Mouse (Mus musculus): ENCODE measurements around the gene Ccdc57. TPM values are rescaled to one million over a fixed set of nuclear protein-coding genes. Genes with fewer than 3 reads are reported as not detected.
"Not testable (repeated sequence)": the region's sequence is repeated elsewhere in the genome, so short reads cannot be mapped to it uniquely, and the experiment has no call there.

Ccdc57 gene
- polyA plus RNA-seq, 1 experiment: 34.6 TPM

DNA sequence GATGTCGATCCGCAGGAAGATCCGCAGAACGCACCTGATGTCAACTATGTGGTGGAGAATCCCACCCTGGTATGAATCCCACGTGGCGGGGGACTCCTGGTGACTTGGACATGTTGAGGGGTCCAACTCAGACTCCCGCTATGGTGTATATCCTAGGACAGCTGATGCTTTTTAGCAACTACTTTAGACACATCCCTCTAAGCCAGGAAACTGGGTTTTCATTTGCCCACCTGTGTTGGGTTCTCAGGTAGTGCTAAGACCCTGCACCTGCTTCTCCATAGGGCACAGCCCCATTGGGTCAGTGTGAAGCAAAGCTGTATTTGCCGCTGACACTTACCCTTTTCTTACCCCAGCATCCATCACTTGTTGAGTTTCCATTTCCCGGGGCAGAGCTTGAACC lies 147.5 kb downstream of the Ccdc57 start:
- Histone ChIP-seq H3K36me3 (ENCODE audit: control insufficient read depth, insufficient read depth, low read length) (peaks cover 7% of the 10 kb centered on the region), H3K4me3 (ENCODE audit: control insufficient read depth, low read depth, low read length) (peak overlapping the region; percentile 99), H3K4me1 (ENCODE audit: control insufficient read depth, insufficient read depth, low read length) (peaks cover 14% of the 10 kb centered on the region), H3K27ac (ENCODE audit: control insufficient read depth, insufficient read depth, low read depth, low read length) (peak overlapping the region; percentile 97), H3K27me3 (ENCODE audit: control insufficient read depth, insufficient read depth, low read length) (no peaks in the 10 kb centered on the region)
- TF ChIP-seq POLR2A (IDR thresholded peaks at IDR 0.05; ENCODE audit: control insufficient read depth, low read depth, low read length) (no peak), CTCF (IDR thresholded peaks at IDR 0.05; ENCODE audit: control insufficient read depth, insufficient read depth, insufficient replicate concordance, low read depth, low read length) (no peak)

DNA sequence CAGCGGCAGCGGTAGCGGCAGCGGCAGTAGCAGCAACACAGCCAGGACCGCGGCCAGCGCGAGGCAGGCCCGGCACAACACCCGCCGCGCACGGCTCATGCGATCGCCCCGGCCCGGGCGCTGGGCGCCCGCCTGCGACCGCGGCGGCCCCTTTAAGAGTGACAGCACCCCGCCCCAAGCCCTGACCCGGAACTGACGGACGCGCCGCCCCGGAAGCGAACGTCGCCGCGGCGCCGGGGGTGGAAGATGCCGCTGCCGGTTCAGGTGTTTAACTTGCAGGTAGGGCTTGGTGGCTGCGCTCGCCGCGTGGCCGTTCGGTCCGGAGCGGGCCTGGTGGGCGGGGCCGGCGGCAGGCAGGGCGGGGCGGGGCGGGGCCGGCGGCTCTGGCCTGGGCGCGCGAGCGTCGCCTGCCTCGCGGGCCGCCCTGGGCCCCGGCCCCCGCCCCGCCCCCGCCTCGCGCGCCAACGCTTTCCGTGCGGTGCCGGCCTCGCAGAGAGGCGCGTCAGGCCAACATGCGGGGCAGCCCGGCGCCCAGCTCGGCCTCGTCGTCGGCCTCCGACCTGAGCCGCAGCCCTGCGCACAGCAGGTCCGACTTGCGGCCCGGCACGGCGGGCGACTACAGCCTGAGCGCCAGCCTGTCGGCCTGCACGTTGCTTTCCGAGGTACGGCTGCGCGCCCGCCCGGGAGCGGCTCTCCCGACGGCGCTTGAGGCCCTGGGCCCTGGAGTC lies 148.4 kb downstream of the Ccdc57 start, which contains the start of the genes Rfng and Gps1:
Gene Rfng, minus strand, starts transcription at position 144 of the 728 bp plus-strand sequence.
Gene Gps1, plus strand, starts transcription at position 209 of the 728 bp plus-strand sequence.
- Histone ChIP-seq H3K27me3 (ENCODE audit: control insufficient read depth, insufficient read depth, low read length) (no peaks in the 10 kb centered on the region), H3K4me1 (ENCODE audit: control insufficient read depth, insufficient read depth, low read length) (peaks cover 14% of the 10 kb centered on the region), H3K4me3 (ENCODE audit: control insufficient read depth, low read depth, low read length) (peak within 1 kb of the TSS; percentile 99), H3K36me3 (ENCODE audit: control insufficient read depth, insufficient read depth, low read length) (peaks cover 6% of the 10 kb centered on the region), H3K27ac (ENCODE audit: control insufficient read depth, insufficient read depth, low read depth, low read length) (peak within 1 kb of the TSS; percentile 97)
- TF ChIP-seq POLR2A (IDR thresholded peaks at IDR 0.05; ENCODE audit: control insufficient read depth, low read depth, low read length) (peak; percentile 32; the same call in 1 of the 2 replicates), CTCF (IDR thresholded peaks at IDR 0.05; ENCODE audit: control insufficient read depth, insufficient read depth, insufficient replicate concordance, low read depth, low read length) (no peak)

DNA sequence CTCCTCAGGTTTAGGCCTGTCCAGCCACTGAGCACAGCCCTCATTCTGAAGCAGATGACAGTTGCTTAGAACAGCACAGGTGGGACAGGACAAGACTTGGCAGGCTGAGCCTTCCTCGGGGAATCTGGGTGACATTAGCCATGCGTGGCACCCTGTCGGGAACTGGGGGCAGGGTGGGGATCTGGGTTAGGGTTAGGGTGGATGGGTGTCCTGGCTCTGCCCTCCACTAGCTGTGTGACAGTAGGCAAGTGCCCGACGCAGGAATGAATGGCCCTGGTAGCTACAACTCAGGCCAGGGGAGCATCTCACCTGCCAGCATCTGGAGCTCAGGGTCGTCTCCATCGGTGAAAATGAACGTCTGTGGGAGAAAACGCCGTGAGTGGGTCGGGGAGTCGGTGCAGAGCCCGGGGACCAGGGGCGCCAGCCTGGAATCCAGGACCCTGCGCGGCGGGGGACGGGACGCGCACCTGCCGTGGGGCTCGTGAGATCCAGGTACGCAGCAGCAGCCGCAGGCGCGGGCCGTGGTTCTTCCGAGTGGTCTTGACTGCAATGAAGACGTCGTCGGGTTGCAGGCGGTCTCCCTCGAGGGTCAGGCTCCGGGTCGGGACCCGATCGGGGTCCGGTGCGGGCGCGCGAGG lies 149.1 kb downstream of the Ccdc57 start:
- peak overlapping the region; percentile 86 for H3K4me3 ChIP-seq (ENCODE audit: control insufficient read depth, low read depth, low read length)
- TF ChIP-seq POLR2A (IDR thresholded peaks at IDR 0.05; ENCODE audit: control insufficient read depth, low read depth, low read length) (no peak), CTCF (IDR thresholded peaks at IDR 0.05; ENCODE audit: control insufficient read depth, insufficient read depth, insufficient replicate concordance, low read depth, low read length) (no peak)
- peaks cover 14% of the 10 kb centered on the region for H3K4me1 ChIP-seq (ENCODE audit: control insufficient read depth, insufficient read depth, low read length)
- no peak overlapping the region for H3K27ac ChIP-seq (ENCODE audit: control insufficient read depth, insufficient read depth, low read depth, low read length)
- peaks cover 6% of the 10 kb centered on the region for H3K36me3 ChIP-seq (ENCODE audit: control insufficient read depth, insufficient read depth, low read length)
- no peaks in the 10 kb centered on the region for H3K27me3 ChIP-seq (ENCODE audit: control insufficient read depth, insufficient read depth, low read length)

DNA sequence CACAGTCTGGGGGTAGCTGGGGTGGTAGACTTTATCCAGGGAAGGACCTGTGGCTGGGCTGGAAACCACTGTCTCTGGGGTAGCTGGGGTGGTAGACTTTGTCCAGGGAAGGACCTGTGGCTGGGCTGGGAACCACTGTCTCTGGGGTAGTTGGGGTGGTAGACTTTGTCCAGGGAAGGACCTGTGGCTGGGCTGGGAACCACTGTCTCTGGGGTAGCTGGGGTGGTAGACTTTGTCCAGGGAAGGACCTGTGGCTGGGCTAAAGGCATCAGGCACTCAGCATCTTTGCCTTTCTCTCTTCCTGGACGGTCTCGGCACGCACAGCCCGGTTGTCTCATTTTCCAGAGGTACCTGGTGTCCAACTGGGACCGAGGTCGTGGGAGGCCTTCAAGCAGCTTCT lies 151.3 kb downstream of the Ccdc57 start:
- not testable (repeated sequence) for H3K27me3 ChIP-seq (ENCODE audit: control insufficient read depth, insufficient read depth, low read length); H3K36me3 ChIP-seq (ENCODE audit: control insufficient read depth, insufficient read depth, low read length); H3K4me3 ChIP-seq (ENCODE audit: control insufficient read depth, low read depth, low read length); H3K27ac ChIP-seq (ENCODE audit: control insufficient read depth, insufficient read depth, low read depth, low read length)
- peaks cover 14% of the 10 kb centered on the region for H3K4me1 ChIP-seq (ENCODE audit: control insufficient read depth, insufficient read depth, low read length)

DNA sequence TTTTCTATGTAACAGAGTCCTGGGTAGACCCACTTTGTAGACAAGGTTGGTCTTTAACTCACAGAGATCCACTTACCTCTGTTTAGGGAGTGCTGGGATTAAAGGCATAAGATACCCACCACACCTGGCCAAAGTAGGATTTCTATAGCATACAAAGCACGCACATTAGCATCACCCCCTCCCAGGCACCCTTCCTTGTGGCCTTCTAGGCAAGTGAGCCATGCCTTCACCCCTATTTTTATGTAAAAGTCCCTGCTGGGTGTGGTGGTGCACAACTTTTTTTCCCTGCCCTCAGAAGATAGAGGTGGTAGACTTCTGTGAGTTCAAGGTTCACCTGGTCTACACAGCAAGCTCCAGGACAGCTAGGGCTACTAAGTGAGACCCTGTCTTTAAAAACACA lies 152.8 kb downstream of the Ccdc57 start:
- H3K4me1 ChIP-seq (ENCODE audit: control insufficient read depth, insufficient read depth, low read length): peaks cover 15% of the 10 kb centered on the region
- H3K4me3 ChIP-seq (ENCODE audit: control insufficient read depth, low read depth, low read length): no peak overlapping the region
- TF ChIP-seq POLR2A (IDR thresholded peaks at IDR 0.05; ENCODE audit: control insufficient read depth, low read depth, low read length): no peak
- TF ChIP-seq CTCF (IDR thresholded peaks at IDR 0.05; ENCODE audit: control insufficient read depth, insufficient read depth, insufficient replicate concordance, low read depth, low read length): no peak

DNA sequence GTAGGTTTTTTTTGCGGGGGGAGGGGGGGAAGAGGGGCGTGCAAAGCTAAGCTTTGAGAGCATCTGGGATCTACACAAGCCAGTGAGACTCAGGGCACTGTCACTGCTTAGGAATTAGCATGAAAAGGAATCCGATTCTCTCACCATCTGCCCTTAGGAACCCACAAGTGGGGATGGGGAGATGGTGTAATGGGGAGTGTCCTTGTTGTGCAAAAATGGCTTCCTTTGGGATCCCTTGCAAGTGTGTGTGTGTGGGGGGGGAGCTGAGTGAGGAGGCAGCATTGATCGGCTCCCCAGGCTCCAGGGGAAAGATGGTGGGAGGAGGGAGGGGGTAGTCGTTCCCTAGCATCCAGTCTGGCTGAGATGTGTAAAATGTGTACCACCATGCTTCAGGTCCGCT lies 155.5 kb downstream of the Ccdc57 start:
- H3K36me3 ChIP-seq (ENCODE audit: control insufficient read depth, insufficient read depth, low read length): no peaks in the 10 kb centered on the region
- TF ChIP-seq POLR2A (IDR thresholded peaks at IDR 0.05; ENCODE audit: control insufficient read depth, low read depth, low read length) (no peak), CTCF (IDR thresholded peaks at IDR 0.05; ENCODE audit: control insufficient read depth, insufficient read depth, insufficient replicate concordance, low read depth, low read length) (no peak)
- no peak overlapping the region for H3K4me3 ChIP-seq (ENCODE audit: control insufficient read depth, low read depth, low read length)
- H3K4me1 ChIP-seq (ENCODE audit: control insufficient read depth, insufficient read depth, low read length): peaks cover 8% of the 10 kb centered on the region
- no peak overlapping the region for H3K27ac ChIP-seq (ENCODE audit: control insufficient read depth, insufficient read depth, low read depth, low read length)
- H3K27me3 ChIP-seq (ENCODE audit: control insufficient read depth, insufficient read depth, low read length): no peaks in the 10 kb centered on the region

More for the DNA sequence above, 152.8 kb downstream of the Ccdc57 start:
- no peaks in the 10 kb centered on the region for H3K27me3 ChIP-seq (ENCODE audit: control insufficient read depth, insufficient read depth, low read length)
- H3K36me3 ChIP-seq (ENCODE audit: control insufficient read depth, insufficient read depth, low read length): no peaks in the 10 kb centered on the region
- H3K27ac ChIP-seq (ENCODE audit: control insufficient read depth, insufficient read depth, low read depth, low read length): no peak overlapping the region

Other genes starting within 250 kb of the Ccdc57 start
- 54.5 and 59.7 TPM in 2 replicates for gene Cenpx, start 219.1 kb downstream of the Ccdc57 start, polyA plus RNA-seq (2012; rRNA removed)
- gene Lrrc45, start 218.9 kb downstream of the Ccdc57 start, polyA plus RNA-seq (2012; rRNA removed): 10.7 and 12.3 TPM in 2 replicates
- 3.1 and 4.1 TPM in 2 replicates for gene Rac3, start 211.4 kb downstream of the Ccdc57 start, polyA plus RNA-seq (2012; rRNA removed)
- 3.7 and 5.5 TPM in 2 replicates for gene Dcxr, start 205.6 kb downstream of the Ccdc57 start, polyA plus RNA-seq (2012; rRNA removed)
- gene Cbr2, start 200.8 kb downstream of the Ccdc57 start, polyA plus RNA-seq (2012; rRNA removed): 7.7 and 9.4 TPM in 2 replicates
- 7.0 and 8.7 TPM in 2 replicates for gene Hmga1b, start 170.1 kb downstream of the Ccdc57 start, polyA plus RNA-seq (2012; rRNA removed)
- 11.1 and 11.3 TPM in 2 replicates for gene Rfng, start 148.7 kb downstream of the Ccdc57 start, polyA plus RNA-seq (2012; rRNA removed)
- gene Gps1, start 148.6 kb downstream of the Ccdc57 start, polyA plus RNA-seq (2012; rRNA removed): 233 and 245 TPM in 2 replicates
- gene Dus1l, start 136.5 kb downstream of the Ccdc57 start, polyA plus RNA-seq (2012; rRNA removed): 51.1 and 51.7 TPM in 2 replicates
- 71.2 and 72.1 TPM in 2 replicates for gene Fasn, start 108.3 kb downstream of the Ccdc57 start, polyA plus RNA-seq (2012; rRNA removed)
- gene Slc16a3, start 15.6 kb upstream of the Ccdc57 start, polyA plus RNA-seq (2012; rRNA removed): 3.7 and 4.4 TPM in 2 replicates
- 97.0 and 111 TPM in 2 replicates for gene Csnk1d, start 58.5 kb upstream of the Ccdc57 start, polyA plus RNA-seq (2012; rRNA removed)
- gene Cd7, start 106.5 kb upstream of the Ccdc57 start, polyA plus RNA-seq (2012; rRNA removed): 0.71 and 0.95 TPM in 2 replicates
- gene Sectm1b, start 130.7 kb upstream of the Ccdc57 start, polyA plus RNA-seq (2012; rRNA removed): not detected in 2 replicates
- gene Sectm1a, start 148.3 kb upstream of the Ccdc57 start, polyA plus RNA-seq (2012; rRNA removed): 8.9 and 9.0 TPM in 2 replicates
- 23.9 and 27.6 TPM in 2 replicates for gene Tex19.2, start 185.8 kb upstream of the Ccdc57 start, polyA plus RNA-seq (2012; rRNA removed)
- gene Tex19.1, start 213.3 kb upstream of the Ccdc57 start, polyA plus RNA-seq (2012; rRNA removed): 11.7 and 16.1 TPM in 2 replicates
- gene Uts2r, start 227.4 kb upstream of the Ccdc57 start, polyA plus RNA-seq (2012; rRNA removed): 0.31 and 0.35 TPM in 2 replicates